Mouse (Mus musculus) limb, embryonic 13.5 days (tissue): ENCODE data around the gene Hic1. TPM values are rescaled to one million over a fixed set of nuclear protein-coding genes. Genes with fewer than 3 reads are reported as not detected.
"Not testable (repeated sequence)": the region's sequence is repeated elsewhere in the genome, so short reads cannot be mapped to it uniquely, and the experiment has no call there.

Experiments used
- ATAC-seq: fragments of 200-750 bp; cut with Nextera tagmentation; 2 replicates; pipeline ENCODE4 v1.8.0; 2017; ENCODE audit warnings: low read depth, moderate number of reproducible peaks, moderate TSS enrichment; ENCODE audit not compliant: low FRiP score
- H3K27ac ChIP-seq: fragments of 300-500 bp; sonication (generic); 2 replicates; pipeline ENCODE4 v1.5.1; 2015; ENCODE audit warnings: inconsistent platforms, mild to moderate bottlenecking, moderate library complexity
- H3K27me3 ChIP-seq: fragments of 300-500 bp; sonication (generic); 2 replicates; pipeline ENCODE4 v1.6.1; 2015; ENCODE audit warnings: mild to moderate bottlenecking, inconsistent platforms
- H3K36me3 ChIP-seq: fragments of 300-500 bp; sonication (generic); 2 replicates; pipeline ENCODE4 v1.6.1; 2015; ENCODE audit warnings: inconsistent platforms, mild to moderate bottlenecking, moderate library complexity
- H3K4me1 ChIP-seq: fragments of 300-500 bp; sonication (generic); 2 replicates; pipeline ENCODE4 v1.6.1; 2015; ENCODE audit warnings: inconsistent platforms
- H3K4me2 ChIP-seq: fragments of 300-500 bp; sonication (generic); replicated peaks from 2 replicates; pipeline ENCODE4 v1.6.1; 2015; ENCODE audit warnings: inconsistent platforms, mild to moderate bottlenecking, moderate library complexity
- H3K4me3 ChIP-seq: fragments of 300-500 bp; sonication (generic); 2 replicates; pipeline ENCODE4 v1.5.1; 2015; ENCODE audit warnings: moderate library complexity, mild to moderate bottlenecking, inconsistent platforms
- H3K9ac ChIP-seq: fragments of 300-500 bp; sonication (generic); 2 replicates; pipeline ENCODE4 v1.6.1; 2015; ENCODE audit warnings: mild to moderate bottlenecking, inconsistent platforms
- H3K9me3 ChIP-seq: fragments of 300-500 bp; sonication (generic); 2 replicates; pipeline ENCODE4 v1.6.1; 2016; ENCODE audit warnings: inconsistent platforms
- WGBS: fragments of 180-500 bp; shearing (Covaris S2); methylation state at CpG from one replicate; pipeline ENCODE4 v1.1.7; 2015; 5-methylcytosine and 5-hydroxymethylcytosine counted together
- polyA plus RNA-seq: library from polyadenylated mRNA; unstranded; fragments of >200 nt; fragmentation: Nextera tagmentation; extraction: Ambion mirVana; gene quantifications from 2 replicates; pipeline ENCODE4 v1.2.1, GENCODE M21; 2015

The Hic1 gene
- polyA plus RNA-seq, 1 experiment from 2014 or later, result 28.2 TPM

GRCm38 (mm10) chr11:75190905-75191441 lies 21.7 kb upstream of the Hic1 start, which contains the start of gene Dph1:
Dph1 (minus strand) TSS chr11:75191241.
- Histone ChIP-seq H3K4me1 (peaks cover 47% of the 10 kb centered on the region), H3K4me2 (peak within 1 kb of the TSS; percentile 80), H3K36me3 (no peaks in the 10 kb centered on the region), H3K9ac (peak within 1 kb of the TSS; percentile 77), H3K4me3 (peak within 1 kb of the TSS; percentile 65), H3K27me3 (peaks cover 46% of the 10 kb centered on the region), H3K9me3 (no peaks in the 10 kb centered on the region), H3K27ac (no peak within 1 kb of the TSS)
- ATAC-seq, result no peak
- WGBS, result 50% methylated on average over 5 of the region's 5 CpGs

- WGBS, result 2% methylated on average over 24 of the region's 24 CpGs
- Histone ChIP-seq H3K27me3 (peaks cover 40% of the 10 kb centered on the region), H3K4me3 (peak overlapping the region; percentile 65), H3K4me2 (peak overlapping the region; percentile 80), H3K9me3 (no peaks in the 10 kb centered on the region), H3K4me1 (peaks cover 46% of the 10 kb centered on the region), H3K36me3 (peaks cover 5% of the 10 kb centered on the region; the same call in 1 of the 2 replicates), H3K9ac (peak overlapping the region; percentile 77), H3K27ac (no peak overlapping the region)
- peak; percentile 80 for ATAC-seq
These were observed 21.0 kb upstream of the Hic1 start for GRCm38 (mm10) chr11:75190371-75190724.

DNA sequence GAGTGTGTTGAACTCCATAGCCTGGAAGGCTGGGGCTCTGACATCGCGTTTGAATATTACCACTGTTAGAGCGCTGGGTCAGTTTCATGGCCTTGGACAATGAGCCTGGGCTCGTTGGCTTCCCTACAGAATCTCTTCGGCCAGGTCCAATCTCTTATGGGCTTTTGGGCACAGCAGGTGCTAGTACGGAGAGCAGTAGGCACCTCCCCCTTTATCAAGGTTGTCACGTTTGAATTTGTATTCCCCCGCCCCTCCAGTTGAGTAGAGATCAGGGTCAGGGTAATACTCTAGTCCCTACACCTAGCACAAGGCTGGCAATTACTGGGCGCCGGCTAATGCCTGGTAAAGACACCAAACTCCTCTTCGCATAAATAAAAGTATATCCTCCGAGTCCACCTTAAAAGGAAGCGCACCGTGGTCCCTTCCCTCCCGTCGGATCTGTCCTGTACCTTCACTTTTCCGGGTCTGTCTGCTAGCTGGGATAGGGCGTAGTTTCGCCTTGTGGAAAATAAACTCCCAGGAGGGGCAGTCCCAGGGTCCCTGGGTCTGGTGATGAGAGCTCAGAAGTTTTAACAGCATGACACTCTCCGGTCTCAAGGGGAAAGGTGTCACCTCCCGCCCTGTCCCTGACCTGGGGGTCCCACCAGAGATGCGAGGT lies 20.5 kb upstream of the Hic1 start:
- Histone ChIP-seq H3K4me3 (peak overlapping the region; percentile 65), H3K9me3 (no peaks in the 10 kb centered on the region), H3K9ac (peak overlapping the region; percentile 77), H3K27me3 (peaks cover 35% of the 10 kb centered on the region), H3K36me3 (peaks cover 6% of the 10 kb centered on the region), H3K27ac (no peak overlapping the region), H3K4me1 (peaks cover 41% of the 10 kb centered on the region), H3K4me2 (peak overlapping the region; percentile 80)
- under 1% methylated on average over 22 of the region's 22 CpGs for WGBS
- peak; percentile 33 for ATAC-seq

DNA sequence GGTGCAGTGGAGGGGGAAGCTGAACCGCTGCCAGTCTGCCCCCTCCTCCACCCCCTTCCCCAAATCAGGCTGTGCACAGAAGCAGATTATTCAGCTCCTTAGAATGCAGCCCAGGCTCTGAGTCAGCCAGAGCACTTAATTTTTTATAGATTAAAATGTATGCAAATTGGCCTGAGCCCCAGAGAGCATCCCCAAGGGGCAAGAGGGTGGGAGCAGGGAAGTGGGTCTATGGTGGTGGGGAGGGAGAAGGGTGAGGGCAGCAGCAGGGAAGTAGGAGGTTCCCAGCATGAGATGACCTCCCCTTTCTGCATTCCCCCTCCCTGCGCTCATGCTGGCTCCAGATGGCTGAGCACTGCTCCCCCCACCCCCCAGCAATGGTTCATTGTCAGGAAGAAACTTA lies 15.7 kb upstream of the Hic1 start:
- no peak overlapping the region for H3K9ac ChIP-seq
- peaks cover 51% of the 10 kb centered on the region for H3K36me3 ChIP-seq
- H3K4me1 ChIP-seq, result peaks cover 8% of the 10 kb centered on the region
- H3K27me3 ChIP-seq, result no peaks in the 10 kb centered on the region
- H3K9me3 ChIP-seq, result no peaks in the 10 kb centered on the region
- H3K27ac ChIP-seq, result no peak overlapping the region
- no peak for ATAC-seq
- no peak overlapping the region for H3K4me3 ChIP-seq
- H3K4me2 ChIP-seq, result no peak overlapping the region
- 89% methylated on average over 2 of the region's 2 CpGs for whole genome bisulfite sequencing

- peaks cover 9% of the 10 kb centered on the region for H3K4me1 ChIP-seq
- no peaks in the 10 kb centered on the region for H3K27me3 ChIP-seq
- 91% methylated on average over 5 of the region's 5 CpGs for WGBS
- H3K9me3 ChIP-seq, result no peaks in the 10 kb centered on the region
- ATAC-seq, result no peak
- peaks cover 51% of the 10 kb centered on the region for H3K36me3 ChIP-seq
- H3K4me2 ChIP-seq, result no peak overlapping the region
- H3K9ac ChIP-seq, result no peak overlapping the region
- no peak overlapping the region for H3K27ac ChIP-seq
- H3K4me3 ChIP-seq, result no peak overlapping the region
These were observed 15.3 kb upstream of the Hic1 start for GRCm38 (mm10) chr11:75184573-75184972.

DNA sequence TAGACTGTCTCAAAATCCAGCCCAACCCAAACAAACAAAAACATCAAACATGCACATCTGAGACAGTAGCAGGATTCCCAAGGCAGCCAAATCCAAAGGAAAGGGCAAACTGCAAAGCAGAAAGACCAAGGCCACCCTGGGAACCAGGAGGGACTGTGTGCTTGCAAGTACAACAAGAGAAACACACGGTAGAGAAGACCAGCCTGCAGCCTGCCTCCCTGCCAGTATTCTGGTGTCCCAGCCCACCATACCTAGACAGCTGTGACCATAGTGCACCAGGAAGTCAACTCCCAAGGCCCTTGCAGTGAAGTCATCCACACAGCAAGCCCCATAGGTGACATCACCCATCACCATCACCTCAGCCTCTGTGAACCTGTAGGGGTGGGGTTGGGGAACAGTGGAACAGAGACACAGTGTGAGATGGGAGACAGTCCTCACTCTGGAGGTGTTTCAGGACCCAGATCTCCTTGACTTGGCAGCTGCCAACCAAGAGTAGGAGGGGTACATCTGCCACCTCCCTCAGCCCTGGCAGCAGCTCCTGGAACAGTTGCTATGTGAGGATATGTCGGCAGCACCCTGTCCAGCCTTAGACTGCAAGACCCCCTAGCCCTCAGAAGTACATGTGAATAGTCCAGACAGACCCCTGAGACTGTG lies 14.7 kb upstream of the Hic1 start:
- H3K4me2 ChIP-seq, result no peak overlapping the region
- H3K27ac ChIP-seq, result no peak overlapping the region
- peaks cover 51% of the 10 kb centered on the region for H3K36me3 ChIP-seq
- no peak for ATAC-seq
- no peaks in the 10 kb centered on the region for H3K9me3 ChIP-seq
- WGBS, result 83% methylated on average over 2 of the region's 2 CpGs
- peaks cover 9% of the 10 kb centered on the region for H3K4me1 ChIP-seq
- no peak overlapping the region for H3K4me3 ChIP-seq
- no peaks in the 10 kb centered on the region for H3K27me3 ChIP-seq
- no peak overlapping the region for H3K9ac ChIP-seq

- H3K4me3 ChIP-seq, result peak within 1 kb of the TSS; percentile 85
- H3K9me3 ChIP-seq, result no peaks in the 10 kb centered on the region
- peaks cover 26% of the 10 kb centered on the region for H3K4me1 ChIP-seq
- H3K27me3 ChIP-seq, result peaks cover 6% of the 10 kb centered on the region; the same call in 1 of the 2 replicates
- ATAC-seq, result peak; percentile 97
- peaks cover 57% of the 10 kb centered on the region for H3K36me3 ChIP-seq
- peak within 1 kb of the TSS; percentile 84 for H3K9ac ChIP-seq
- under 1% methylated on average over 33 of the region's 33 CpGs for WGBS
- H3K4me2 ChIP-seq, result peak within 1 kb of the TSS; percentile 98
- peak within 1 kb of the TSS; percentile 81 for H3K27ac ChIP-seq
These were observed 9.4 kb upstream of the Hic1 start, which contains the start of gene Ovca2 for GRCm38 (mm10) chr11:75178672-75179208. Ovca2 (minus strand) TSS chr11:75178835.

DNA sequence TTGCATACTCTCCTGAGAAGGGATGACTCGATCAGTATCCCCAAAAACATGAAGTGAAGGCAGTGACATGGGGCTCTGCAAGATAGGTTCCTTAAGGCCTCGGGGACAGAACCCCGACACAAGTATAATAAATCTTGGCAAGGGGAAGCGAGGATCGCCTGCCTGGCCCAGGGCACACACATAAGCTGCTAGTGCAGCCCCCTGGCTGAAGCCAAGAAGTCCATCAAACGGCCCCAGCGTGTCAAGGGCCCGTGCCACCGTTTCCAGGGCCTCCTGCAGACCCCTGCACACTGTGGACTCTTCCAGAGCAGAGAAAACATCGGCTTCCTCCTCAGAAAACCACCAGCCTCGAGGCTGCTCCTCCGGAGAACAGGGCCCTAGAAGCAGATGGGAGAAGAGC lies 8.7 kb upstream of the Hic1 start:
- peaks cover 49% of the 10 kb centered on the region for H3K36me3 ChIP-seq
- H3K4me1 ChIP-seq, result peaks cover 31% of the 10 kb centered on the region
- no peak for ATAC-seq
- WGBS, result 46% methylated on average over 12 of the region's 12 CpGs
- H3K27me3 ChIP-seq, result peaks cover 13% of the 10 kb centered on the region
- peak overlapping the region; percentile 81 for H3K27ac ChIP-seq
- H3K9ac ChIP-seq, result peak overlapping the region; percentile 84
- peak overlapping the region; percentile 98 for H3K4me2 ChIP-seq
- no peaks in the 10 kb centered on the region for H3K9me3 ChIP-seq
- peak overlapping the region; percentile 85 for H3K4me3 ChIP-seq

DNA sequence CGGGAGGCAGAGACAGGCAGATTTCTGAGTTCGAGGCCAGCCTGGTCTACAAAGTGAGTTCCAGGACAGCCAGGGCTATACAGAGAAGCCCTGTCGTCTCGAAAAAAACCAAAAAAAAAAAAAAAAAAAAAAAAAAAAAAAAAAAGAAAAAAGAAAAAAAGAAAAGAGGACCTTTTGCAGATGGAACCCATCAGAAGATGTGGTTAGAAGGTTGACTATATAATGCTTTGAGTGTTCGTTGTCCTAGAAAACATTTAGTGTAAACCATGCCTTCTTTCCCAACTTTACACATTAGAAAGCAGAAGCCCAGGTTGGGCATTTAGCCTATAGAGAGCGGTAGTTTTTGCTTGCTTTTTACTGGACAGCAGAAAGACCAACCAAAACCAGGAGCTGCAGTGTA lies 5.3 kb upstream of the Hic1 start:
- H3K27me3 ChIP-seq, result peaks cover 47% of the 10 kb centered on the region
- peaks cover 21% of the 10 kb centered on the region for H3K36me3 ChIP-seq
- not testable (repeated sequence) for ATAC-seq, H3K9me3 ChIP-seq, H3K9ac ChIP-seq, H3K4me2 ChIP-seq, H3K4me3 ChIP-seq, H3K27ac ChIP-seq
- WGBS, result 70% methylated on average over 6 of the region's 6 CpGs
- H3K4me1 ChIP-seq, result peaks cover 59% of the 10 kb centered on the region

- no peak for ATAC-seq
- Histone ChIP-seq H3K27me3 (peaks cover 54% of the 10 kb centered on the region), H3K9me3 (no peaks in the 10 kb centered on the region), H3K4me1 (peaks cover 58% of the 10 kb centered on the region), H3K27ac (no peak overlapping the region), H3K36me3 (peaks cover 21% of the 10 kb centered on the region), H3K4me3 (peak overlapping the region; percentile 56), H3K9ac (peak overlapping the region; percentile 51), H3K4me2 (peak overlapping the region; percentile 85)
- WGBS, result 2% methylated on average over 15 of the region's 15 CpGs
These were observed 4.5 kb upstream of the Hic1 start for GRCm38 (mm10) chr11:75173799-75174165.

- H3K27ac ChIP-seq, result no peak overlapping the region
- H3K4me3 ChIP-seq, result peak overlapping the region; percentile 56
- H3K36me3 ChIP-seq, result peaks cover 21% of the 10 kb centered on the region
- peak overlapping the region; percentile 85 for H3K4me2 ChIP-seq
- H3K4me1 ChIP-seq, result peaks cover 63% of the 10 kb centered on the region
- peak overlapping the region; percentile 51 for H3K9ac ChIP-seq
- peak; percentile 44 for ATAC-seq
- H3K27me3 ChIP-seq, result peaks cover 59% of the 10 kb centered on the region
- H3K9me3 ChIP-seq, result no peaks in the 10 kb centered on the region
- WGBS, result under 1% methylated on average over 69 of the region's 71 CpGs
These were observed 3.9 kb upstream of the Hic1 start for GRCm38 (mm10) chr11:75173095-75173798.
